Mouse (Mus musculus) C2C12 (cell line): ENCODE measurements around the gene Myof. TPM values are rescaled to one million over a fixed set of nuclear protein-coding genes. Genes with fewer than 3 reads are reported as not detected.

Experiments used
- H3K27me3 ChIP-seq: one replicate; pipeline ENCODE4 v1.6.1; 2011; ENCODE audit not compliant: control insufficient read depth, insufficient read depth, insufficient read length
- H3K36me3 ChIP-seq: one replicate; pipeline ENCODE4 v1.6.1; 2011; ENCODE audit not compliant: control insufficient read depth, insufficient read depth
- H3K4me3 ChIP-seq: one replicate; pipeline ENCODE4 v1.5.1; 2011; ENCODE audit warnings: mild to moderate bottlenecking, control low read depth; ENCODE audit not compliant: poor library complexity, insufficient read depth, severe bottlenecking
- H3K79me2 ChIP-seq: one replicate; pipeline ENCODE4 v1.6.1; 2011; ENCODE audit not compliant: control insufficient read depth, insufficient read depth
- H3K79me3 ChIP-seq: one replicate; pipeline ENCODE4 v1.6.1; 2011; ENCODE audit warnings: low read depth, control low read depth
- H3ac ChIP-seq: one replicate; pipeline ENCODE3; 2011; ENCODE audit warnings: low read depth; ENCODE audit not compliant: control insufficient read depth, insufficient read length
- CEBPB ChIP-seq: IDR thresholded peaks from one replicate; pipeline ENCODE4 v1.6.1; 2011; ENCODE audit warnings: low read depth, mild to moderate bottlenecking, control low read depth, moderate library complexity
- CTCF ChIP-seq: IDR thresholded peaks from one replicate; pipeline ENCODE4 v1.5.1; 2011; ENCODE audit not compliant: control insufficient read depth, insufficient read depth, insufficient read length
- FOSL1 ChIP-seq: IDR thresholded peaks from one replicate; pipeline ENCODE4 v1.8.0; 2011; ENCODE audit warnings: mild to moderate bottlenecking, low read length; ENCODE audit not compliant: poor library complexity, insufficient read depth, severe bottlenecking
- MAX ChIP-seq: IDR thresholded peaks from one replicate; pipeline ENCODE4 v1.6.1; 2011; ENCODE audit warnings: mild to moderate bottlenecking, control low read depth
- MYOD1 ChIP-seq: IDR thresholded peaks from one replicate; pipeline ENCODE4 v1.6.1; 2011; ENCODE audit warnings: low read depth; ENCODE audit not compliant: control insufficient read depth, insufficient read length
- MYOG ChIP-seq: IDR thresholded peaks from one replicate; pipeline ENCODE4 v1.6.1; 2011; ENCODE audit not compliant: control insufficient read depth, insufficient read length; ENCODE audit errors: extremely low read depth
- USF1 ChIP-seq: IDR thresholded peaks from one replicate; pipeline ENCODE4 v1.6.1; 2011; ENCODE audit warnings: low read depth, mild to moderate bottlenecking, control low read depth, moderate library complexity
- polyA plus RNA-seq: library from polyadenylated mRNA; unstranded; fragments of >200 nt; fragmentation: generic; extraction: Trizol; gene quantifications from one replicate; pipeline ENCODE4 v1.2.1, GENCODE M21; 2012; ENCODE audit warnings: missing spikeins

Gene Myof
- polyA plus RNA-seq, 1 experiment, result 125 TPM

GRCm38 (mm10) chr19:37991399-37992183 lies 51.8 kb downstream of the Myof start:
- no peak overlapping the region for H3ac ChIP-seq
- H3K4me3 ChIP-seq, result no peak overlapping the region
- peaks cover 2% of the 10 kb centered on the region for H3K79me3 ChIP-seq
- H3K27me3 ChIP-seq, result no peaks in the 10 kb centered on the region
- peaks cover 97% of the 10 kb centered on the region for H3K36me3 ChIP-seq
- TF ChIP-seq MAX (no peak), CTCF (no peak), USF1 (no peak), FOSL1 (no peak), MYOG (no peak), MYOD1 (no peak), CEBPB (no peak)
- H3K79me2 ChIP-seq, result peaks cover 24% of the 10 kb centered on the region

- Histone ChIP-seq H3ac (no peak overlapping the region), H3K79me3 (peaks cover 2% of the 10 kb centered on the region), H3K4me3 (no peak overlapping the region), H3K79me2 (peaks cover 24% of the 10 kb centered on the region), H3K27me3 (no peaks in the 10 kb centered on the region), H3K36me3 (peaks cover 97% of the 10 kb centered on the region)
- TF ChIP-seq FOSL1 (no peak), MYOD1 (no peak), MYOG (no peak), USF1 (no peak), CEBPB (no peak), MAX (no peak), CTCF (no peak)
Observed at GRCm38 (mm10) chr19:37989971-37990370, 53.4 kb downstream of the Myof start.

GRCm38 (mm10) chr19:37988156-37988555 lies 55.2 kb downstream of the Myof start:
- H3K4me3 ChIP-seq, result no peak overlapping the region
- H3K27me3 ChIP-seq, result no peaks in the 10 kb centered on the region
- peaks cover 97% of the 10 kb centered on the region for H3K36me3 ChIP-seq
- no peak overlapping the region for H3ac ChIP-seq
- H3K79me2 ChIP-seq, result peaks cover 24% of the 10 kb centered on the region
- TF ChIP-seq FOSL1 (no peak), CTCF (no peak), MYOD1 (no peak), MAX (no peak)
- peaks cover 2% of the 10 kb centered on the region for H3K79me3 ChIP-seq

- no peak overlapping the region for H3K4me3 ChIP-seq
Observed at GRCm38 (mm10) chr19:37985730-37986129, 57.6 kb downstream of the Myof start.

GRCm38 (mm10) chr19:37975951-37976350 lies 67.4 kb downstream of the Myof start:
- Histone ChIP-seq H3K4me3 (no peak overlapping the region), H3K79me2 (no peaks in the 10 kb centered on the region), H3K27me3 (no peaks in the 10 kb centered on the region), H3K79me3 (no peaks in the 10 kb centered on the region), H3ac (no peak overlapping the region), H3K36me3 (peaks cover 93% of the 10 kb centered on the region)
- TF ChIP-seq MYOD1 (no peak), CEBPB (no peak), FOSL1 (no peak), CTCF (no peak), MAX (no peak), USF1 (no peak)

More at GRCm38 (mm10) chr19:37985730-37986129, 57.6 kb downstream of the Myof start:
- Histone ChIP-seq H3ac (no peak overlapping the region), H3K79me3 (peaks cover 2% of the 10 kb centered on the region), H3K79me2 (peaks cover 24% of the 10 kb centered on the region), H3K36me3 (peaks cover 99% of the 10 kb centered on the region), H3K27me3 (no peaks in the 10 kb centered on the region)
- TF ChIP-seq MAX (no peak), CTCF (no peak), FOSL1 (no peak), MYOG (no peak), MYOD1 (no peak), CEBPB (no peak), USF1 (no peak)

- H3K36me3 ChIP-seq, result peaks cover 93% of the 10 kb centered on the region
- TF ChIP-seq CTCF (no peak), MYOG (no peak), MYOD1 (no peak), USF1 (no peak), FOSL1 (no peak), CEBPB (no peak), MAX (no peak)
- no peaks in the 10 kb centered on the region for H3K27me3 ChIP-seq
- H3K79me2 ChIP-seq, result no peaks in the 10 kb centered on the region
- H3ac ChIP-seq, result no peak overlapping the region
- peaks cover 3% of the 10 kb centered on the region for H3K79me3 ChIP-seq
- no peak overlapping the region for H3K4me3 ChIP-seq
Observed at GRCm38 (mm10) chr19:37970571-37970970, 72.8 kb downstream of the Myof start.
